Mouse (Mus musculus) G1E (cell line): ENCODE results near the gene Rps12-ps3.

Source experiments
- CTCF ChIP-seq: IDR thresholded peaks from 2 replicates; pipeline ENCODE4 v1.5.1; 2012; ENCODE audit warnings: low read depth, low read length, inconsistent platforms, mixed read lengths
- GATA1 ChIP-seq: IDR thresholded peaks from 2 replicates; pipeline ENCODE4 v1.6.1; 2012; ENCODE audit warnings: borderline replicate concordance, low read length, inconsistent platforms, mixed read lengths
- TAL1 ChIP-seq: conservative IDR thresholded peaks from 2 replicates; pipeline ENCODE4 v1.6.1; 2012; ENCODE audit warnings: low read depth, low read length, inconsistent platforms, mixed read lengths

DNA sequence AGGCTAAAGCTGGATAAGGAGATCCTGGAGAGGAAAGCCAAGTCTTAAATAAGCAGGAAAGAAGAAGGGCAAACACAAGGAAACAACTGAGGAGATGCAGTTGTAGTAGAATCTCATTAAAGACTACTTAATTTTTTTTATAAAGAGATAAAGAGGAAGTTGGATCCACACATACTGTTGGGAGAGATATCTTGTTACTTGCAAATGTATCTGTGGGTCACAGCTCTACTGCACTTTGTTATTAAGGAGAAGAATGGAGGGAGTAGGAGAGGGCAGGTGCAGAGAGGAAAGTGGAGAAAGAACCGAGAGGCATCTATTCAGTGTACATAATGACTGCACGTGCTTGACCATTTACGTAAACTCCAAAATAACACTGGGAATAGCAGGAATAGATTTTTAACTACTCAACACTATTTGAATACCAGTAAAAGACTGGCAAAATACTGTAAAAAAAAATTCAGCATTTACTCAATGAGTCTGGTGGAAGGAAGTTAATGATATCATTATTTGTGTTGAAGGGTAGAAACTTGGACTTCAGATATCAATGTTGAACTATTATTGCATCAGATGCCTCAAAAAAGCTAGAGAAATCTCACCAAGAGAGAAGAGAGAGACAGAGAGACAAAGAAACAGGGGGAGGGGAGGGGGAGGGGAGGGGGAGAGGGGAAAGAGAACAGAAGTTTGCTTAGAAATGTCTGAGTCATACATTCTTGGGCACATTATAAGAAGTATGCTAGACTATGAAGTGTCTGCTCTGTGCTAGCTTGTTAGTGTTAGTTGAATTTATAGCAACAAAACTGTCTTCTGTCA lies 16.0 kb downstream of the Rps12-ps3 start:
- no peak for TF ChIP-seq CTCF
- TF ChIP-seq GATA1 = no peak
- 0 out of 2 replicates have a peak, but pooled peaks have one; percentile 12 for TF ChIP-seq TAL1
